Mouse (Mus musculus): ENCODE measurements around the gene Aox4.

GRCm38 (mm10) chr1:58169893-58170292 is 40.3 kb upstream of the Aox4 start:
- TF ChIP-seq FLI1 (IDR thresholded peaks at IDR 0.05; ENCODE audit: low read length) (no peak), GATA1 (IDR thresholded peaks at IDR 0.05; ENCODE audit: borderline replicate concordance, low read length) (no peak)

Data from megakaryocyte, embryonic 14.5 days (primary cell).